Mouse (Mus musculus): ENCODE measurements at regions not wholly inside any gene's neighbourhood (a gene's known extent, or its start where the extent isn't known, plus 50 kb on each side); places are given as distances from the start of the nearest gene placed in this dataset.
"Not testable (repeated sequence)": the region's sequence is repeated elsewhere in the genome, so short reads cannot be mapped to it uniquely, and the experiment has no call there.

DNA sequence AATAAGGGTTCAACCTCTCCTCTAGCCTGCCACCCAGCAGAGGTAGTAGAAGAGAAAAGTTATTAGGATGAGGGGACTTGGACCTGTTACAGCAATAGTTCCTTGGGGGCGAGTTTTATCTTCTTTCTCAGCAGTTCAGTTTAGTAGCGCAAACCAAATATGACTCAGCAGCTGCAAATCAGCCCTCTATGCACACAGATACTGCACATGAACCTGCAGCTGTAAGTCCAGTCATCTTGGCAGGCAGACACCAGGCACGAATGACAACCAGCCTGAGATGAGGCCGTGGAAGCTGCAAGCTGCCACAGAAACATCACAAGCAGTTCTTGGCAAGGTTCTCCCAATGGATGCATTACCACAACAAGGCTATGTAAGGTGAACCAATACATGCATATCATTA is 327.0 kb upstream of the Akr1e1 start:
- no peak for DNase-seq

DNA sequence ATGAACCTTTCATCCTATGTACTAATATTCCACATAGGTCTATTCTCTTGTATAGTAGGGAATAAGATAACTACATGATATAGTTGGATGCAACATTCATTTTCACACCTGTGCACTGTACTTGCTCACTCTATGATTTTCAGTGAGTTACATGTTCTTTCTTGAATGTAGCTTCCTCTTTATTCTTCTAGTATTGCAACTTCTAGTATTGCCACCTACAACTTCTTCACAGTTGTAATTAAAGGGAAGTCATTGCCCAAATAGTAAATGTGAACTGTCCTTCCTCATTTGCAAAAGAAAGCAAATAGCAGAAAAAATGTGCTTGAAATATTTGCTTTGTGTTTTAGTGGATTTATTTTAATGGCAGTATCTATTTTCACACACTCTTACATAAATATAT is 330.9 kb upstream of the Akr1e1 start:
- no peak for DNase-seq

DNA sequence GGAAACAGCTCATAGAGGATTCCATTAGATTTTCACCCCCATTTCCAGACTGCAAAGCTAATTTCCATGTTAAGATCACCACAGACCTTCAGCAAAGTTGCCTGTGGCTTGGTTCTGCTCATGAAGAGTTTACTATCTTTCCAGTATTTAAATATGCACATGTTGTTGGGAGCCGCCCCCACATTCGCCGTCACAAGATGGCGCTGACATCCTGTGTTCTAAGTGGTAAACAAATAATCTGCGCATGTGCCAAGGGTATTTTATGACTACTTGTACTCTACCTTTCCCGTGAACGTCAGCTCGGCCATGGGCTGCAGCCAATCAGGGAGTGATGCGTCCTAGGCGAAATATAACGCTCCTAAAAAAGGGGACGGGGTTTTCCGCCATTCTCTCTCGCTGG is 333.5 kb upstream of the Akr1e1 start:
- DNase-seq = peak; percentile 33 to 58

DNA sequence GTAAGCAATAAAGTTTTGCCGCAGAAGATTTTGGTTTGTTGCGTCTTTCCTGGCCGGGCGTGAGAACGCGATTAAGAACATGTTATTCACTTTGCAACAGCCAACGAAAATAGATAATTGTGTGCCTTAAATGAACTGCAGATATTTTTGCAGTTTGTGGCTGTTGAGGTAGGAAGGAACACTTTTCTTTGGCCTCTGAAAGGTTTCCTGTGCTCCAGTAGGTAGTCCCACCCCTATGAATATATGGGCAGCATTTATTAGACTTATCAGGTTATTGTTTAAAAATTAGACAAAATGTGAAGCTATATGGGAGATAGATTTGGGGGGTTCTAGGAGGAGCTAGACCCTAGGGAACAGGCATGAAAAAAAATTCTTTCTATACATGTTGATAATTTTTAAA is 334.1 kb upstream of the Akr1e1 start:
- no peak for DNase-seq

DNA sequence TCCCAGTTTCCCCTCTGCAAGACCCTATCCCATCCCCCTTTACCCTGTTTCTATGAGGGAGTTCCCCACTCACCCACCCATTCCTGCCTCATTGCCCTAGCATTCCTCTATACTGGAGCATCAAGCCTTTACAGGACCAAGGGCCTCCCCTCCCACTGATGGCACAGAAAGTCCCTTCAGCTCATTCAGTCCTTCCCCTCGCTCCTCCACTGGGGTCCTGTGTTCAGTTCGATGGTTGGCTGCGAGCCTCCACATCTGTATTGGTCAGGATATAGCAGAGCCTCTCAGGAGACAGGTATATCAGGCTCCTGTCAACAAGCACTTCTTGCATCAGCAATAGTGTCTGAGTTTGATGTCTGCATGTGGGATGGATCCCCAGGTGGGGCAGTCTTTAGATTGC is 346.4 kb upstream of the Akr1e1 start:
- DNase-seq = no peak

DNA sequence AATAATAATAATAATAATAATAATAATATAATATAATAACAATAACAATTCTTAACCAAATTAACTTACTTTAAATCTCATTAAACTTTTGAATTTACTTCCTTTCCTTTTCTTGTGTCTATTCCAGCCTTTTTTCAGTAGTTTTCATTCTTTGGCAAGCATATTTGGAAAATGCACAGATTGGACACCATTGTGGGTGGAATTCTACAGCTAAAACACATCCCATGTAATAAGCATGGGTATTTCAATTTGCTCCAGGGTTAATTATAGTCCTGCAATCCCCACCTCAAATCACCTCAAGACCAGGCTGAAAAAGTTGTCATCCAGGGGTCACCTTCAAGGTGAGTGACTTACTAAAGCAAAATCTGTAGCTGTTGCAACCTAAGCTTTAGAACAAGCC is 355.9 kb upstream of the Akr1e1 start:
- no peak for DNase-seq

DNA sequence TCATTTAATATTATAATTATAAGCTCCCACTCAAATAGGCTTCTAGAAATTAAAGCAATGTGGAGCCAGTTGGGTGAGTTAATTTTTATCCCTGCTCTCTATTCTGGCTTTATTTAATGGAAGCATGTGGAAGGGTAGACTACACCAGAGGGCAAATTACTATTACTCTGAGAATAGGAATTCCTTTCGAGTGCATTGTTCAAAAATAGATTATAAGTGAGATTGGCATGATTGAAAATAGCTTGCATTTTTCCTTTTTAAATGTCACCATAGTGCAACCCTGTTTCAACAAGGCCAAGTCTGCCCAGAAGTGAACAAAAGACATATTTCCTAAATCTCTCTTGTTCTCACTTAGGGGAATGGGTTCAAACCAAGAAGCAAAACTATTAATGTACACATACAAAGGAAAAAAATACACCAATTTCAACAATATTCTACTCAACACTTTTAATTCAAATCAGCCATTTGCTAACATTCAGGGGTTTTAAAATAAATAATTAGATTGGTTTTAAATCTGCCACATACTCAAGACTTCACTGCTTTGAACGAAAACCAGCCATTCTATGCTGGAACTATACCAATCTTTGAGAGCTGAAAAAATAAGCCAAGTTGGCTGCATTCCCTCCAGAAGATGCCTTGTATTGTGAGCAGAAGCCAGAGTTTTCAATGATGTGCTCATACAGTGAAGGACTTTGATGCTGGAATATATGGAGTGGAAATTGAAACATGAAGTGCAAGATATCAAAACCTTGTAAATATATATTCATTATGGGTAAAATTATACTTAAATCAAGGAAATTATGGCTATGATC is 361.3 kb upstream of the Akr1e1 start:
- no peak for DNase-seq

DNA sequence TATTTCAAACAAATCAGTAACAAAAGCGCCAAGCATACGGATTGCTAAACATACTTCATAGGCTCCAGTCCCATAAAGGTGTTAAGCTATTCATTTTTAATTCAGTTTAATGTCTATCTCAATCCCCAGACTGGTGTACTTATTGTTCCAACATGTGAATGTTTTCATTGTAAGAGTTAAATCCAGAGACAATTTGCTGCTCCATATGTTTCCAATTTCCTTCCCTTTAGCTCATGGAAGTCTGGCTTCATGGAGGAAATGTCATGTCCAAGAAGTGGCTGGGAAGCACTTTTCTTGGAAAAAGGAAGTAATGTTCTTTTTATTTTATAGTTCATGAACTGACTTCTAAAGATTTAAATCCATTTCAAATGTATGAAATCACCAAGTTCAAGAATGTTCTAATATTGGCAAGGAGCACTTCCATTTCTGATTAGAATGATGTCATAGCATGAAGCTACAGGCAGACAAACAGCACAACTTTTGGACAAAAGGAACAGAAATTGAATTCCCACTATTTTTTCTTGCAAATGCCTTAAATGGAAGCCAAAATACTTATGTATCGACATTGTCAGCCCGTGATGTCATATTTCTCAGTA is 362.6 kb upstream of the Akr1e1 start:
- no peak for DNase-seq

DNA sequence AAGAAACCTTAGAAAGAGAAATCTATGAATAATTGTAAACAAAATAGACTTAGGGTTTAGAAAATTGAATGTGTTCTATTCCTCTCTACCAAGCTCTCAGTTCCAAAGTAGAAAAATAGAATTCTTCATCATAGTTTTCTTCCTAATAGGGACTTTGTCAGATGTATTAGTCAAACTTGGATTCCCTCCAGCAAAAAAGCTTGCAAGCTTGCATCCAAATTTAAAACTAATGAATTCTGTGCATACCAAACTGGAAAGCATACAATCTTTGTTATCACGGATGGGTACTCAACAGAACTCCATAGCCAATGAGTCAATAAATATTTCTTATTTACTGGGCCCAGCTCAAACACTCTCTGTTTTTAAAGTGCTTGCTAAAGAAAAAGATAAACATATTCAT is 383.9 kb upstream of the Akr1e1 start:
- DNase-seq = no peak

DNA sequence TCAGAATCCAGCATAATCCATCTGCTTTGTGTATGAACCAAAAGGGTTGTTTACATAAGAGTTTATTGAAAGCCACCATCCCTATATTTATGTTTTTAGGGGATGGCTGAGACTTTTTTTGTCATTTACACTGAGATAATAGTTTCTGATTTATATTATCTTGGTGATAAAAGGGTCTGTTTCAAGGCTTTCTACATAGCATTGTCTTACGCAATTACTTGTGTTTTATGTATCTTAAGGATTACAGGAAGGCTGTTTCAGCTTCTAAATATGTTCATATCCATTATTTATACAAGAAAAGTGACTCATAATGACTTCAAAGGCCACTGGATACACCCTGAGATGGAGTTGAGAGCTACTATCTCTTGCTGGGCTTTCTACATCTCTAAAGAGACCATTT is 399.3 kb upstream of the Akr1e1 start:
- no peak for DNase-seq

DNA sequence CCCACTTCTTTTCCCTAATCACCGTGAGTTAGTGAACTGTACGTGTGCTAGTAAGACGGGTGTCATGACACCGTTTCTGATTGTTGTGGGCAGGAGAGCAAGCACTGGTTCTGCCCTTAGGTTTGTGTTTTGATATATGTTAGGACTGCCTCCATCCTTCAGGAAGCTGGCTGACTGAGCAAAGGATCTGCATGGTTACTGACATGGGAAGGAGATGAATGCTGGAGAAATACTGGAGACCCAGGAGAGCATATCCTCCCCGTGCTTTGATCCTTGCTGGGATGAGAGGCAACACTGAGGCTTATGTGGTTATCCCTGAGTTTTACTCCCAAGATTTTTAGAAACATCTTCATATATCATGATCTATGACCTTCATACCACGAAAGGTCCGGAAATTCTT is 413.5 kb upstream of the Akr1e1 start:
- no peak for DNase-seq

DNA sequence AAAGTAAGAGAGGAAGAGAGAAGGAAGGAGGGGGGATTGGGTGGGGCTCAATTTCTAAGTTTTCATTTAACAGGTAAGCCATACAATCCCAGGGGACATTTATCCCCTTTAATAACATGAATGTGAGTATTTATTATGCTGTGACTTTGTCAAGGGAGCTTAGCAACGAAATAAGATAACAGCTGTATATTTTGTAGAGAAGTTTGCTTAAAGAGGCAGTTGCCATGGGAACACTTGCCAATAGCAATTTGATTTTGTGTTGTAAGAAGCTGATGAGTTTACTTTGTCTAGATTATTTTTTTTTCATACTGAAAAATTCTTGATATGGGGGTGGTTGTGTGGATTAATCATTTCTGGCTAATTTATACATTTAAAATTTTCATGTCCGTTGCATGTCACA is 450.9 kb upstream of the Akr1e1 start:
- DNase-seq = no peak

DNA sequence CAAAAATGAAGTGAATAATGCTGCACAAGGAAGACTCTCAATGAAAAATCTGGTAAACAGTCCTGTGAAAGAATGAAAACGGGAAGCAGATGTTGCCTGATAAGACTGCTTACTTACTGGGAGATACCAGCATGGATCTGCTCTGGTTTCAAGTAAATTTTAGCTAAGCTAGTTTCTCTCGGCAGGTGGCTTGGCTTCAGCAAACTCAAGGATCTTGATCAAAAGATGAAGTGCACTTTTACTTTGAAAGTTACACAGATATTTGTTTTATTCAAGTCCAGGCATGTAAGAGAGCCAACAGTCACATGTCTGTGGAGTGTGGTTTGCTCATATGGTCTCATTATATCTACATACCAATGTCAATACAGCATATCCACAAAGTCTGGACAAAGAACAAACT is 451.5 kb upstream of the Akr1e1 start:
- DNase-seq = no peak

DNA sequence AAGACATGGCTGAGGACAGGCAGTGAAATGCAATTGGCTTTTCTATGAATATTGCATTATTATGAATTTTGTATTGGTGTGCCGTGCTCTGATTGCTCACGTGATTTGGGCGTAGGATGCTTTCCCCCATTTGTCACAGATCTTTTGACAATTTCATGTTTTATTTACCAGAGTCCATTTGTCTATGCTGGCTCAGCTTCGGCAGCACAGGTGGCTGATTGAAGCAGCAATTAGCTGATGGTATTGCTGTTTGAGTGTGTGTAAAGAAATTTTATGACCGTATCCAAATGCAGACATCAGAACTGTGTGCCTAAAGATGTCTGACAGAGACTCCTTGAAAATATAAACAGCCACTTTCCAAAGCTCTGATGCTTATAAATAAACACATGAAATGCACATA is 498.5 kb upstream of the Akr1e1 start:
- DNase-seq = no peak

DNA sequence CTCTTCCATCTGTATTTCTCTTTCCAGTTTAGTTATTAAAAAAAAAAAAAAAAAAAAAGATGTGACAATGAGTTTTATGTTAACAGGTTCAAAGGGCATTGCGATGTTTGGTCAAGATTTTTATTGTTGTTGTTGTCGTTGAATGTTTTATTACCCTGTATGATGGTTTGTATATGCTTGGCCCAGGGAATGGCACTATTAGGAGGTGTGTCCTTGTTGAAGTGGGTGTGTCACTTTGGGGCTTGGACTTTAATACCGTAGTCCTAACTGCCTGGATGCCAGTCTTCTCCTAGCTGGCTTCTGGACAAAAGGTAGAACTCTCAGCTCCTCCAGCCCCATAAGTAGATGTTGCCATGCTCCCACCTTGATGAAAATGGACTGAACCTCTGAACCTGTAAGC is 545.9 kb upstream of the Akr1e1 start:
- DNase-seq = no peak

DNA sequence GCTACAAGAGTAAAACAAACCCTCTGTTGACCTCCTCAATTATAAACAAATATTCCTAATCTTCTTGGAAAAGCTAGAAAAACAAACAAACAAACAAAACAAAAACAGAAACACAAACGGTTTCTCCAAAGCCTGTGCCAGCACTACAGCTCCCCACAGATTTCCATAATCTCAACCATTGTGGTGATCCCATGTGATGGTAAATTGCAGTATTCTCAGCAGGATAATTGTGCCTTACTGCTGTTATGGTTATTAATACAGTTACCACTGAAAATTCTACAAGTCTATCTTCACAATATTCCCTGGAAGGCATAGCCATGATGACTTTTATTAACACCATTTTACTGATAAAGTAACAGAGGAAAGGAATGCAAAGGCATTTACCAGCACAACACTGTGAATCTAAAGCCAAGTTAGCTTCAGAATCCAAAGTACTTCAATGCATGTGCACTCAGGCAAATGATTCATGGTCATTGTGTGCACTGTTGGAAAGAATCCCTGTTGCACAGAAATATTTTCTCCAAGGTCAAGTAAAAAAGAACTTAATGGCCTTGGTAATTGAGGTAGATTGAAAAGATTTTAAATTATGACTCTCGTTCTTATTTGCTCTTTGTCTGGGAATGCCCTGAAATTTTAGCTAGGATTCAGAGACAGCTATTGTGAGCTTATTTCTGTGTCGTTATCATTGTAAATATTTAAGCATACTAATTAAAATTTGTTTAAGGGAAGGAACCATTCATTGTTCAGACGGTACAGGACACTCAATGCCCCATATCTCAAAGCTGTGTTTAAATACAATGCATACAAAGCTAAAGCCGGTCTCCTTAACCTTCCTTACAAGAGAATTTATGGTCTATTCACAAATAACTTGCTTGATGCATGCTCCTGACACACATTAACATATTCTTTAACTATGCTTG is 551.1 kb upstream of the Akr1e1 start:
- DNase-seq = no peak

DNA sequence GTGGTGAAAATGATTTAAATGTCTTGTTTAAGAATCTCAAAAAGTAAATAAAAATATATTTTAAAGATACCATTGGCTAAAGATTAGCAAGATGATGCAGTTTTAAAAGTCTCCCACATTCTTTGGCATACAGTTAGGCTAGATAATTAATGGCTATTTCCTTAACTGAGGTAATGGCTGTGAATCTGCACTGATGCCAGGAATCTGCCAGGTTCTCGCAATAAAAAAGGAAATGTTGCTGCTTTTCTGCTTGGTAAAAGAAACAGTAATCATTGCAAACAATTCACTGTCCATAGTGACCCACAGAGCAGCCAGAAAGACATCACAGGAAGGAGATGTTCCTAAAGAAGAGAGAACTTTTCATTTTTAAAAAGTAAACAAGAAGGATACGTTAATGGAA is 557.7 kb upstream of the Akr1e1 start:
- peak in 1 of 2 experiments; percentile 13 for DNase-seq

DNA sequence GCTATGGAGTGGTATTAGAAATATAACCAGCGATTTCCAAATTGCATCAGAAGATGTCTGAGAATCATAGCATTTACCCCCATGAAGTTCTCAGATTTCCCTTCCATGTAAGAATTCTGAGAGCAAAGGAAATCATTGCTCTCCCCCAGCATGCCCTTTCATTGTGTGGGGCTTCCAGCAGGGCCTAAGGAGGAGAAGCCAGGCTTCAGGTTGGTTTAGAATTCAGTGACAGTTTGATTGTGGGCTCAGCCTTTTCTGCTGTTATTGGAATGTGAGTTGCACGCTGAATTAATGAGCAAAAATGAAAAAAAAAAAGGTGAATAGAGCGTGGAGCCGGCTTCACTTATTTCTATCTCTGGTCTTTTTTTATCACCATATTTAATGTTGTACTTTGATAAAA is 570.0 kb upstream of the Akr1e1 start:
- no peak for DNase-seq

DNA sequence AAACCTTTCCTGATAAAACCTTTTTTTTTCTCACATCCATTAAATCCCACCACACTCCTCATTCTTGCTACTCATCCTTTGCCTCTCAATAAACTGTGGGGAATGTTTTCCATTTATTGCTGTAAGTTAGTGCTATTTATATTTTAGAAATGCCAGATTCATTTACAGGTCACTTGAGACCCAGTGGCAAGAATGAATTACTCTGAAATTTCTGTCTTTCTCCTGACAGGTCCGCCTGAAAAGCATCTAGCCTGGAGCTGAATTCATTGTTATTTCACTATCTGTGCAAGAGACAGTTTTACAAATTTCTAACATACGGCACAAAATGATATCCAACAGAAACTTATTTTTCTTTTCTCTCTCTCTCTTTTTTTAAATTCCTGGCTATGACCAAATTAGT is 570.6 kb upstream of the Akr1e1 start:
- DNase-seq = no peak

DNA sequence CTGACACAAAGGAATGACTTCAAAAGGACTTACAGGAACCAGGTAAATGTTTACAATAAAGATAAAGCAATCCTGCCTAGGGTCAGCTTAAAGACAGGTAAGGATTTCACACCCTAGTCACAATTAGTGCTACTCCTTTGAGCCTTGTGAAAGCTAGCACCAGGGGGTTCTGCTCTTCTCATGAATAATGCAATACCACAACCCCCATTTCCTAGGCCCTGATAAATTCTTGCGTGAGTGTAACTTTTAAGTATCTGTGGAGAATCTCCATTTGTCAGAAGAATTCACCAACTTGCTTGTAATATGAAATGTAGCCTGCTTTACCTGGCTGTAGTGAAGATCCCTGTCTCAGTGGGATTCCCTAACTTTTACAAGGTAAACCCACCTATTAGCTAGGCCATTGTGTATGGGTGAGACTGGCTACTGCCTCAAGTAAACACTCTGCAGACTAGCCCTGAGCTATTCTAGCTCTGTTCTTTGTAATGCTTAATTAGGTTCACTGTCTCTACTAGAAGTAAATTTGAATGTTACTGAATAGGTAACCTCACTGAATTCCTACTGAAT is 576.3 kb upstream of the Akr1e1 start:
- not testable (repeated sequence) for DNase-seq

DNA sequence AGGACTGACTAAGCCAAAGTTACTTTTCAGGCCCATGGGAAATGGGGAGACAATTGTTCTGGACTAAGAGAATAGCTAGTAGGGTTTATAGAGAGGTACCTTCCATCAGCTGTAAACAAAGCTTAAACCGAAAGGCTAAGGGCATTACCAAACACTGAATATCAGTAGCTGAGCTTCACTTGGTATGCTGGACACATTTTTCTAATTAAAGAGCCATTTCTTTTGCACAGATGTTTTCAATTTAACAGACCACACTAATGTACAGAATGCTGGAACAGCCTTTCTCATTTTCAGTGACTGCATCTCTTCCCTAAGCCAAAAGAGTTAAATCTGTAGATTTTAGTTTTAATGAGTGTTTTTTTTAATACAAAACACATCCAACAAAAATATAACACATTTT is 593.8 kb upstream of the Akr1e1 start:
- no peak for DNase-seq

DNA sequence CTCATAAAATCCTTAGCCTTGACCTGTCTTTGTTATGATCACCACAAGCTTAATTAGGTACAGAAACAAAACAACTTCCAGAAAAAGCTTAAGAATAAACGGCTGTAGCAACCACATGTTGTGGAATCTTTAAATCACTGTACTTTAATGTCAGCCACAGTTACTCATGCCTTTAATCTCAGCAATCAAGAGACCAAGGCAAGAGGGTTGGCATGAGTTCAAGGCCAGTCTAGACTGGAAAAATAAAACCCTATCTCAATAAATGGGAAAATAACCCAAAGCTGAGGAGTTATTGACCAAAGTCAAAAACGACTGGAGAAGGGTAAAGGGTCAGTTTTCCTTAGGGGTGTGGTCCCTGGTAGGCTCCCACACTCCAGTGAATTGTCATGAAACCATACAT is 595.2 kb upstream of the Akr1e1 start:
- DNase-seq = no peak

DNA sequence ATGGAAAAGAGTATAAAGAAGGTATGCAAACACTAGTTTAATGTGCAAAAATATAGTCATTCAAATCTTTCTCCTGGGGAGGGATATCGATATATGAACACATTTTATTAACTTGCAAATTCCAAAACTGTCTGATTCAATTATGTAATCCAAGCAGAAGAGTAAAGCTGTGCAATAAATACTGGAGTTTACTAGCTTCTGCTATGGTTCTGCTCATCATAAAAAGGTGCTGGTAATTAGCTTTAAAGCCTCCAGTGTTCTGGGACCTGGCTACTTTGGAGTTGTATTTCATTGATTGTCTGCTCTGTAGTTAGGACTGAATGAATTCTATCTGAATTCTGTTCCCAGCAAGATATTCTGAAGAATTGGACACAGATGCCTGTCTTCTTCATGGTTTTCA is 602.7 kb upstream of the Akr1e1 start:
- no peak for DNase-seq

DNA sequence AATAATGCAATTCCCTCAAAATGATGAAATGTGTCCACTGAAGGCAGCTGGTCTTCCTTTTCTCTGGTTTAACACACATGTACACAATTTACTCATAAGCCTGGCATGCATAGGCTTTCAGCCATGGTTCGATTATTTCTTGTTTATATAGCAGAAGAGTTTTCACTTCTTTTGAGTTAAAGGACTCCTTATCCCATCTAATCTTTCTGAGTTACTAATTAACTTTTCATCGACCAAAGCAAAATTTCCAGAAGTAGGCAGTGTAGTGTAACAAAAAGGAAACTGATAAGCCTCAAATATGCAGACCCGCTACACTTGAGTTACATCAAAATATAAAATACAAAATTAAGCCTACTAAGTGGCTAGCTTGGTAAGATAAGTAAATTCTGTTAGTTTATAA is 620.5 kb upstream of the Akr1e1 start:
- no peak for DNase-seq
